Mouse (Mus musculus) C2C12 (cell line): Measurements from ENCODE around the gene Tet3. TPM values are rescaled to one million over a fixed set of nuclear protein-coding genes. Genes with fewer than 3 reads are reported as not detected.

Experiments used
- H3K27me3 ChIP-seq: one replicate; pipeline ENCODE4 v1.6.1; 2011; ENCODE audit not compliant: control insufficient read depth, insufficient read depth, insufficient read length
- H3K36me3 ChIP-seq: one replicate; pipeline ENCODE4 v1.6.1; 2011; ENCODE audit not compliant: control insufficient read depth, insufficient read depth
- H3K4me3 ChIP-seq: one replicate; pipeline ENCODE4 v1.5.1; 2011; ENCODE audit warnings: mild to moderate bottlenecking, control low read depth; ENCODE audit not compliant: poor library complexity, insufficient read depth, severe bottlenecking
- H3K79me2 ChIP-seq: one replicate; pipeline ENCODE4 v1.6.1; 2011; ENCODE audit not compliant: control insufficient read depth, insufficient read depth
- H3K79me3 ChIP-seq: one replicate; pipeline ENCODE4 v1.6.1; 2011; ENCODE audit warnings: low read depth, control low read depth
- H3ac ChIP-seq: one replicate; pipeline ENCODE3; 2011; ENCODE audit warnings: low read depth; ENCODE audit not compliant: control insufficient read depth, insufficient read length
- CEBPB ChIP-seq: IDR thresholded peaks from one replicate; pipeline ENCODE4 v1.6.1; 2011; ENCODE audit warnings: low read depth, mild to moderate bottlenecking, control low read depth, moderate library complexity
- CTCF ChIP-seq: IDR thresholded peaks from one replicate; pipeline ENCODE4 v1.5.1; 2011; ENCODE audit not compliant: control insufficient read depth, insufficient read depth, insufficient read length
- FOSL1 ChIP-seq: IDR thresholded peaks from one replicate; pipeline ENCODE4 v1.8.0; 2011; ENCODE audit warnings: mild to moderate bottlenecking, low read length; ENCODE audit not compliant: poor library complexity, insufficient read depth, severe bottlenecking
- MAX ChIP-seq: IDR thresholded peaks from one replicate; pipeline ENCODE4 v1.6.1; 2011; ENCODE audit warnings: mild to moderate bottlenecking, control low read depth
- MYOD1 ChIP-seq: IDR thresholded peaks from one replicate; pipeline ENCODE4 v1.6.1; 2011; ENCODE audit warnings: low read depth; ENCODE audit not compliant: control insufficient read depth, insufficient read length
- MYOG ChIP-seq: IDR thresholded peaks from one replicate; pipeline ENCODE4 v1.6.1; 2011; ENCODE audit not compliant: control insufficient read depth, insufficient read length; ENCODE audit errors: extremely low read depth
- USF1 ChIP-seq: IDR thresholded peaks from one replicate; pipeline ENCODE4 v1.6.1; 2011; ENCODE audit warnings: low read depth, mild to moderate bottlenecking, control low read depth, moderate library complexity
- polyA plus RNA-seq: library from polyadenylated mRNA; unstranded; fragments of >200 nt; fragmentation: generic; extraction: Trizol; gene quantifications from one replicate; pipeline ENCODE4 v1.2.1, GENCODE M21; 2012; ENCODE audit warnings: missing spikeins

Gene Tet3
- polyA plus RNA-seq, 1 experiment = 6.0 TPM

DNA sequence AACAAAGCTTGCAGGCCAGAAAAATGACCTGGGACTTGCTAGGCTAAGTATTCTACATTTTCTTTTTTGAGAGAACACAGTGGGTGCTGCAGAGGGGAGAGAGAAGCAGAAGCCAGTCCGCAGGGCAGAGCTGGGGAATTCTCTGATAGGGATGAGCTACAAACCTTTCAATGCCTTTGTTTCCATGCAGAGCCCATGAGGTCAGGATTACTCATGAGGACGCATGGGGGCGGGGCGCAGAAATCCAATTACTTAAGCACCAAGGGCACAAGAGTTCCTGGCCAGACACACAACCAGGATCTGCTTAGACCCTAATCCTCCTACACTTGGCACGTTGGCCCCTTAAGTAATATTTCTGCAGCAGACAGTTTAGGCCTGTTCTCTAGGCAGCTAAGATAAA is 23.7 kb downstream of the Tet3 start:
- TF ChIP-seq USF1 (no peak), FOSL1 (no peak), MAX (no peak), MYOD1 (no peak), CEBPB (no peak), MYOG (no peak), CTCF (no peak)
- Histone ChIP-seq H3ac (no peak overlapping the region), H3K27me3 (no peaks in the 10 kb centered on the region), H3K4me3 (no peak overlapping the region), H3K79me2 (peaks cover 84% of the 10 kb centered on the region), H3K36me3 (peaks cover 42% of the 10 kb centered on the region), H3K79me3 (peaks cover 46% of the 10 kb centered on the region)

DNA sequence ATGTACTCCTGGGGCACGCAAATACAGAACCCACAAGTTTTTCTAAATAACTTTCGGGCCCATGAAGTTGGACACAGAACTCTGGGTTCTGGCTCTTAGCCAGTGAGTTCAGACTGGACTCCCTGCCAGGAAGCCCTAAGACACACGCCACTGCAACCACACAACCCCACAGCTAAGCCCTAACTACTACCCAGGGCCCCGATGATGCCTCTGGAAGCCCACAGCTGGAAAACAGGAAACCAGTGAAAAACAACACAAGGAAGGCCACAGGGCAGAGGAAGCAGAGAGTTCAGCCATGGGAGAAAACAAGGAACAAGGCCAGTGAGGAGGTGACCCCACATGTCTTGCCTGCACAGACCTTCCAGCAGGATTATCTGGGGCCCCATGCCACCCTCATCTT is 25.3 kb downstream of the Tet3 start:
- H3K79me3 ChIP-seq = peaks cover 49% of the 10 kb centered on the region
- no peak overlapping the region for H3K4me3 ChIP-seq
- no peak overlapping the region for H3ac ChIP-seq
- peaks cover 57% of the 10 kb centered on the region for H3K36me3 ChIP-seq
- no peaks in the 10 kb centered on the region for H3K27me3 ChIP-seq
- TF ChIP-seq CEBPB (no peak), MYOG (no peak), USF1 (no peak), CTCF (no peak), MYOD1 (no peak), FOSL1 (no peak), MAX (no peak)
- peaks cover 84% of the 10 kb centered on the region for H3K79me2 ChIP-seq

DNA sequence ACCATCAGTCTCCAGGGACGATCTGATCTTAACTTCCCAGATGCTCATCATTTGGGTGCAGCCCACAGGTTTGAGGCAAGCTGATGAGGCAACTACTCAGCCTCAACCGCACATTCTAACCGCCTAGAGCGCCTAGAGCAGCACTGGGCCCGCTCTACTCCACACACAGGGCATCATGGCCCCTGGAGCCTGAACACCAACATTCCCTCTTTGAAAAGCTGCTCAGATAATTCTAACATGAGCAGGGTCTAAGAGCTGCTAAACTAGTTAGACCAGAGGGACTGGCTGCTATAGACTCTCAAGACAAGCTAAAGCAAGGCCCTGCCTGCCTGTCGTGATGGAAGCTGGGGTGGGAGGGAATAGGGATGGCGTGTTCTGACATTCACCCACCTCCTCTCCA is 25.9 kb downstream of the Tet3 start:
- Histone ChIP-seq H3K4me3 (no peak overlapping the region), H3K79me3 (peaks cover 46% of the 10 kb centered on the region), H3ac (no peak overlapping the region), H3K27me3 (no peaks in the 10 kb centered on the region), H3K79me2 (peaks cover 84% of the 10 kb centered on the region), H3K36me3 (peaks cover 63% of the 10 kb centered on the region)
- TF ChIP-seq CTCF = no peak
- no peak for TF ChIP-seq MAX
- no peak for TF ChIP-seq FOSL1
- no peak for TF ChIP-seq MYOG
- TF ChIP-seq MYOD1 = no peak
- no peak for TF ChIP-seq USF1
- TF ChIP-seq CEBPB = no peak

GRCm38 (mm10) chr6:83427968-83428731 is 30.7 kb downstream of the Tet3 start:
- peaks cover 39% of the 10 kb centered on the region for H3K79me3 ChIP-seq
- no peak overlapping the region for H3K4me3 ChIP-seq
- TF ChIP-seq MYOD1 = no peak
- no peak for TF ChIP-seq CEBPB
- TF ChIP-seq MYOG = no peak
- no peak for TF ChIP-seq FOSL1
- no peak for TF ChIP-seq CTCF
- no peak for TF ChIP-seq USF1
- TF ChIP-seq MAX = no peak
- H3ac ChIP-seq = no peak overlapping the region
- peaks cover 86% of the 10 kb centered on the region for H3K79me2 ChIP-seq
- peaks cover 54% of the 10 kb centered on the region for H3K36me3 ChIP-seq
- H3K27me3 ChIP-seq = no peaks in the 10 kb centered on the region

GRCm38 (mm10) chr6:83427512-83427911 is 31.4 kb downstream of the Tet3 start:
- TF ChIP-seq CTCF = no peak
- no peak for TF ChIP-seq USF1
- no peak for TF ChIP-seq FOSL1
- no peak for TF ChIP-seq MYOG
- no peak for TF ChIP-seq MYOD1
- Histone ChIP-seq H3K36me3 (peaks cover 47% of the 10 kb centered on the region), H3ac (no peak overlapping the region), H3K79me2 (peaks cover 86% of the 10 kb centered on the region), H3K4me3 (no peak overlapping the region), H3K79me3 (peaks cover 34% of the 10 kb centered on the region), H3K27me3 (no peaks in the 10 kb centered on the region)

GRCm38 (mm10) chr6:83426576-83426975 is 32.3 kb downstream of the Tet3 start:
- Histone ChIP-seq H3K79me2 (peaks cover 86% of the 10 kb centered on the region), H3K36me3 (peaks cover 45% of the 10 kb centered on the region)
- TF ChIP-seq CEBPB = no peak
- TF ChIP-seq MYOD1 = no peak
- TF ChIP-seq MAX = no peak
- no peak for TF ChIP-seq CTCF
- TF ChIP-seq FOSL1 = no peak
- no peak for TF ChIP-seq MYOG

More at GRCm38 (mm10) chr6:83426576-83426975, 32.3 kb downstream of the Tet3 start:
- peaks cover 28% of the 10 kb centered on the region for H3K79me3 ChIP-seq
- H3K4me3 ChIP-seq = no peak overlapping the region
- no peaks in the 10 kb centered on the region for H3K27me3 ChIP-seq
- no peak overlapping the region for H3ac ChIP-seq
